Mouse (Mus musculus): ENCODE measurements around the gene Mustn1. TPM values are rescaled to one million over a fixed set of nuclear protein-coding genes. Genes with fewer than 3 reads are reported as not detected.

Mustn1 gene
- polyA plus RNA-seq, 1 experiment from 2014 or later = 0.95 TPM

GRCm38 (mm10) chr14:30880811-30881717 lies 2.1 kb downstream of the Mustn1 start:
- WGBS = 81% methylated on average over 17 of the region's 17 CpGs
- DNase-seq (ENCODE audit: low spot score) = peak; percentile 62

GRCm38 (mm10) chr14:30881718-30882108 lies 2.7 kb downstream of the Mustn1 start:
- H3K9ac ChIP-seq (replicated peaks; ENCODE audit: low read length) = no peak overlapping the region
- H3K4me2 ChIP-seq (ENCODE audit: low read depth, low read length) = no peak overlapping the region
- 82% methylated on average over 3 of the region's 3 CpGs for WGBS
- H3K9me3 ChIP-seq (replicated peaks; ENCODE audit: control insufficient read depth, low read length) = no peaks in the 10 kb centered on the region
- DNase-seq (ENCODE audit: low spot score) (no peak), ATAC-seq (replicated peaks; ENCODE audit: insufficient number of reproducible peaks, low FRiP score, low TSS enrichment, low read depth) (no peak)
- no peak overlapping the region for H3K27ac ChIP-seq (replicated peaks; ENCODE audit: low read depth, low read length)
- no peaks in the 10 kb centered on the region for H3K36me3 ChIP-seq (replicated peaks; ENCODE audit: control insufficient read depth, insufficient read depth, low read depth, low read length)
- no peak overlapping the region for H3K4me3 ChIP-seq (ENCODE audit: low read depth, low read length)
- no peaks in the 10 kb centered on the region for H3K4me1 ChIP-seq (ENCODE audit: control insufficient read depth, insufficient read depth, low read length)
- no peaks in the 10 kb centered on the region for H3K27me3 ChIP-seq (ENCODE audit: control insufficient read depth, insufficient read depth, low read length)

More at GRCm38 (mm10) chr14:30880811-30881717, 2.1 kb downstream of the Mustn1 start:
- no peaks in the 10 kb centered on the region for H3K36me3 ChIP-seq (replicated peaks; ENCODE audit: control insufficient read depth, insufficient read depth, low read depth, low read length)
- H3K27me3 ChIP-seq (ENCODE audit: control insufficient read depth, insufficient read depth, low read length) = no peaks in the 10 kb centered on the region
- no peak overlapping the region for H3K4me3 ChIP-seq (ENCODE audit: low read depth, low read length)
- no peaks in the 10 kb centered on the region for H3K4me1 ChIP-seq (ENCODE audit: control insufficient read depth, insufficient read depth, low read length)
- no peak overlapping the region for H3K27ac ChIP-seq (replicated peaks; ENCODE audit: low read depth, low read length)
- H3K9ac ChIP-seq (replicated peaks; ENCODE audit: low read length) = no peak overlapping the region
- no peak for ATAC-seq (replicated peaks; ENCODE audit: insufficient number of reproducible peaks, low FRiP score, low TSS enrichment, low read depth)
- no peak overlapping the region for H3K4me2 ChIP-seq (ENCODE audit: low read depth, low read length)
- no peaks in the 10 kb centered on the region for H3K9me3 ChIP-seq (replicated peaks; ENCODE audit: control insufficient read depth, low read length)

- Histone ChIP-seq H3K9ac (replicated peaks; ENCODE audit: low read length) (no peak overlapping the region), H3K36me3 (replicated peaks; ENCODE audit: control insufficient read depth, insufficient read depth, low read depth, low read length) (no peaks in the 10 kb centered on the region), H3K4me3 (ENCODE audit: low read depth, low read length) (no peak overlapping the region), H3K4me2 (ENCODE audit: low read depth, low read length) (no peak overlapping the region), H3K27ac (replicated peaks; ENCODE audit: low read depth, low read length) (no peak overlapping the region), H3K27me3 (ENCODE audit: control insufficient read depth, insufficient read depth, low read length) (no peaks in the 10 kb centered on the region), H3K9me3 (replicated peaks; ENCODE audit: control insufficient read depth, low read length) (no peaks in the 10 kb centered on the region), H3K4me1 (ENCODE audit: control insufficient read depth, insufficient read depth, low read length) (no peaks in the 10 kb centered on the region)
- ATAC-seq (replicated peaks; ENCODE audit: insufficient number of reproducible peaks, low FRiP score, low TSS enrichment, low read depth) = no peak
- DNase-seq (ENCODE audit: low spot score) = peak; percentile 14
- 7% methylated on average over 3 of the region's 3 CpGs for WGBS
Observed at GRCm38 (mm10) chr14:30885298-30885697, 6.3 kb downstream of the Mustn1 start.

GRCm38 (mm10) chr14:30886204-30886603 lies 7.2 kb downstream of the Mustn1 start, which contains the start of gene Itih4:
Itih4 (plus strand) TSS chr14:30886476.
- H3K9me3 ChIP-seq (replicated peaks; ENCODE audit: control insufficient read depth, low read length) = no peaks in the 10 kb centered on the region
- no peaks in the 10 kb centered on the region for H3K4me1 ChIP-seq (ENCODE audit: control insufficient read depth, insufficient read depth, low read length)
- DNase-seq (ENCODE audit: low spot score) = no peak
- no peak within 1 kb of the TSS for H3K9ac ChIP-seq (replicated peaks; ENCODE audit: low read length)
- no peak within 1 kb of the TSS for H3K4me2 ChIP-seq (ENCODE audit: low read depth, low read length)
- no peaks in the 10 kb centered on the region for H3K36me3 ChIP-seq (replicated peaks; ENCODE audit: control insufficient read depth, insufficient read depth, low read depth, low read length)
- 85% methylated on average over 3 of the region's 3 CpGs for WGBS
- H3K4me3 ChIP-seq (ENCODE audit: low read depth, low read length) = no peak within 1 kb of the TSS
- ATAC-seq (replicated peaks; ENCODE audit: insufficient number of reproducible peaks, low FRiP score, low TSS enrichment, low read depth) = no peak
- no peaks in the 10 kb centered on the region for H3K27me3 ChIP-seq (ENCODE audit: control insufficient read depth, insufficient read depth, low read length)
- H3K27ac ChIP-seq (replicated peaks; ENCODE audit: low read depth, low read length) = no peak within 1 kb of the TSS

DNA sequence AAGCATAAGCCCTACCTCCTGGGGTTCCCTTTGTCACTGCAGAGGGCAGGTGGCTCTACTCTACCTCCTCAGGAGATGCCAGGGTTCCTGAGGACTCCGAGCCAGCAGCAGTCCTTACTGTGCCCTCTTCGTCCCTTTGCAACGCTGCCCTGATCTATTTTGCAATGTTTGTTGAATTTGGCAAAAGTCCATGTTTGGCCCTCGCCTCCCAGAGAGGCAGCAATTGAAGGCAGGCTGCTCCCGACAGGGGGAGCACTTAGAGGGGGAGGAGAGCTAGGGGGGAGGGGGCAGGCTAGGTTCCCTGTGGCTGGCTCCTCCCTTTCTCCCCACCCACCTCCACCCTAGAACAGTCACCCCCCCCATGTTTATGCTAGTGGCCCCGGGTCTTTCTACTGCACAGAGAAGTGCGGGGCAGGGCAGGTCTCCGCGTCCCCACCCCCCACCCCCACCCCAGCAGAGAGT lies 9.3 kb downstream of the Mustn1 start:
- no peaks in the 10 kb centered on the region for H3K9me3 ChIP-seq (replicated peaks; ENCODE audit: control insufficient read depth, low read length)
- WGBS = 20% methylated on average over 8 of the region's 9 CpGs
- H3K4me2 ChIP-seq (ENCODE audit: low read depth, low read length) = no peak overlapping the region
- DNase-seq (ENCODE audit: low spot score) (peak; percentile 38), ATAC-seq (replicated peaks; ENCODE audit: insufficient number of reproducible peaks, low FRiP score, low TSS enrichment, low read depth) (no peak)
- no peaks in the 10 kb centered on the region for H3K27me3 ChIP-seq (ENCODE audit: control insufficient read depth, insufficient read depth, low read length)
- H3K36me3 ChIP-seq (replicated peaks; ENCODE audit: control insufficient read depth, insufficient read depth, low read depth, low read length) = no peaks in the 10 kb centered on the region
- H3K9ac ChIP-seq (replicated peaks; ENCODE audit: low read length) = no peak overlapping the region
- H3K4me3 ChIP-seq (ENCODE audit: low read depth, low read length) = no peak overlapping the region
- no peaks in the 10 kb centered on the region for H3K4me1 ChIP-seq (ENCODE audit: control insufficient read depth, insufficient read depth, low read length)
- H3K27ac ChIP-seq (replicated peaks; ENCODE audit: low read depth, low read length) = no peak overlapping the region

- Histone ChIP-seq H3K27ac (replicated peaks; ENCODE audit: low read depth, low read length) (no peak overlapping the region), H3K4me2 (ENCODE audit: low read depth, low read length) (no peak overlapping the region), H3K9ac (replicated peaks; ENCODE audit: low read length) (no peak overlapping the region), H3K36me3 (replicated peaks; ENCODE audit: control insufficient read depth, insufficient read depth, low read depth, low read length) (no peaks in the 10 kb centered on the region), H3K27me3 (ENCODE audit: control insufficient read depth, insufficient read depth, low read length) (no peaks in the 10 kb centered on the region), H3K4me1 (ENCODE audit: control insufficient read depth, insufficient read depth, low read length) (no peaks in the 10 kb centered on the region), H3K9me3 (replicated peaks; ENCODE audit: control insufficient read depth, low read length) (no peaks in the 10 kb centered on the region), H3K4me3 (ENCODE audit: low read depth, low read length) (no peak overlapping the region)
- ATAC-seq (replicated peaks; ENCODE audit: insufficient number of reproducible peaks, low FRiP score, low TSS enrichment, low read depth) (no peak), DNase-seq (ENCODE audit: low spot score) (no peak)
- WGBS = 57% methylated on average over 3 of the region's 3 CpGs
Observed at GRCm38 (mm10) chr14:30899972-30900371, 21.0 kb downstream of the Mustn1 start.

DNA sequence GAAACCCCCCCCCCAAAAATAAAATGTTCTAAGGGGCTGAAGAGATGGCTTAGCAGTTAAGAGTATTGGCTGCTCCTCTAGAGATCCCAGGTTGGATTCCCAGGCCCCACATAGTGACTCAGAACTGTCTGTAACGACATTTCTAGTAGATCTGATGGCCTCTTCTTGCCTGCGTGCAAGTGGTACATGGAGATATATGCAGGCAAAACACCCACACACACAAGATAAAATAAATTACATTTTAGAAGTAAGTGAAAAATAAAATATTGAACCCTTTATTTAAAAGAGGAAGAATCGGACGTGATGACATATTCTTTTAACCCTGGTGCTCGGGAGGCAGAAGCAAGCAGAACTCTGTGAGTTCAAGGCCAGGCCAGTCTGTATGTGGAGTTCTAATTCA lies 23.6 kb downstream of the Mustn1 start:
- no peak for DNase-seq (ENCODE audit: low spot score)
- H3K27ac ChIP-seq (replicated peaks; ENCODE audit: low read depth, low read length) = no peak overlapping the region
- WGBS = 90% methylated on average over 5 of the region's 5 CpGs
- no peaks in the 10 kb centered on the region for H3K36me3 ChIP-seq (replicated peaks; ENCODE audit: control insufficient read depth, insufficient read depth, low read depth, low read length)
- no peak for ATAC-seq (replicated peaks; ENCODE audit: insufficient number of reproducible peaks, low FRiP score, low TSS enrichment, low read depth)
- H3K4me3 ChIP-seq (ENCODE audit: low read depth, low read length) = no peak overlapping the region
- no peaks in the 10 kb centered on the region for H3K27me3 ChIP-seq (ENCODE audit: control insufficient read depth, insufficient read depth, low read length)
- no peak overlapping the region for H3K9ac ChIP-seq (replicated peaks; ENCODE audit: low read length)
- no peaks in the 10 kb centered on the region for H3K4me1 ChIP-seq (ENCODE audit: control insufficient read depth, insufficient read depth, low read length)
- H3K9me3 ChIP-seq (replicated peaks; ENCODE audit: control insufficient read depth, low read length) = no peaks in the 10 kb centered on the region
- H3K4me2 ChIP-seq (ENCODE audit: low read depth, low read length) = no peak overlapping the region

DNA sequence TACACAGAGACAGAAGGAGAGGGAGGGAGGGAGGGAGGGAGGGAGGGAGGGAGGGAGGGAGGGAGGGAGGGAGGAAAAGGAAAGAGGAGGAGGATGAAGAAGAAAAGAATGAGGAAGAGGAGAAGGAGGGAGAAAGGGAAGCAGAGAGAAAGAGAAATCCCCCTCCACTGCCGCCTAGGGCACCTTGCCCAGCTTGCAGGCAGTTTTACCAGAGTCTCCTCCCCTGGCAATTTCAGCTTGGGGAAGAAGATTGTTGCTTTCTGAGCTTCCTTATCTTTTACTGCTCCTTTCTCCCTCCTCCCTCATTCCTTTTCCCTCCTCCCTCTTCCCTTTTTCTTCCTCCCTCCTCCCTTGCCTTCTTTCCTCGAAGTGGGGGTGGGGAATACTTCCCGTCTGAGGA lies 24.0 kb downstream of the Mustn1 start:
- Histone ChIP-seq H3K36me3 (replicated peaks; ENCODE audit: control insufficient read depth, insufficient read depth, low read depth, low read length) (no peaks in the 10 kb centered on the region), H3K27ac (replicated peaks; ENCODE audit: low read depth, low read length) (no peak overlapping the region), H3K4me1 (ENCODE audit: control insufficient read depth, insufficient read depth, low read length) (no peaks in the 10 kb centered on the region), H3K9me3 (replicated peaks; ENCODE audit: control insufficient read depth, low read length) (no peaks in the 10 kb centered on the region), H3K4me3 (ENCODE audit: low read depth, low read length) (no peak overlapping the region), H3K27me3 (ENCODE audit: control insufficient read depth, insufficient read depth, low read length) (no peaks in the 10 kb centered on the region), H3K4me2 (ENCODE audit: low read depth, low read length) (no peak overlapping the region), H3K9ac (replicated peaks; ENCODE audit: low read length) (no peak overlapping the region)
- ATAC-seq (replicated peaks; ENCODE audit: insufficient number of reproducible peaks, low FRiP score, low TSS enrichment, low read depth) (no peak), DNase-seq (ENCODE audit: low spot score) (no peak)
- 70% methylated on average over 3 of the region's 3 CpGs for WGBS

Data from embryonic facial prominence, embryonic 11.5 days (tissue).